Mouse (Mus musculus) liver, embryonic 18 days (tissue): ENCODE measurements around the gene Slc25a23. TPM values are rescaled to one million over a fixed set of nuclear protein-coding genes. Genes with fewer than 3 reads are reported as not detected.

Experiments used
- polyA plus RNA-seq: library from polyadenylated mRNA; depleted of rRNA; stranded (reverse); fragments of >200 nt; gene quantifications from 2 replicates; pipeline ENCODE4 v1.2.3, GENCODE M21; 2012; rRNA removed

Slc25a23 gene
- polyA plus RNA-seq, result 22.2 and 24.0 TPM in 2 replicates

GRCm38 (mm10) chr17:57059486-57059977 is at the start of gene Slc25a23:
Gene Slc25a23, minus strand, starts transcription at chr17:57059863.

DNA sequence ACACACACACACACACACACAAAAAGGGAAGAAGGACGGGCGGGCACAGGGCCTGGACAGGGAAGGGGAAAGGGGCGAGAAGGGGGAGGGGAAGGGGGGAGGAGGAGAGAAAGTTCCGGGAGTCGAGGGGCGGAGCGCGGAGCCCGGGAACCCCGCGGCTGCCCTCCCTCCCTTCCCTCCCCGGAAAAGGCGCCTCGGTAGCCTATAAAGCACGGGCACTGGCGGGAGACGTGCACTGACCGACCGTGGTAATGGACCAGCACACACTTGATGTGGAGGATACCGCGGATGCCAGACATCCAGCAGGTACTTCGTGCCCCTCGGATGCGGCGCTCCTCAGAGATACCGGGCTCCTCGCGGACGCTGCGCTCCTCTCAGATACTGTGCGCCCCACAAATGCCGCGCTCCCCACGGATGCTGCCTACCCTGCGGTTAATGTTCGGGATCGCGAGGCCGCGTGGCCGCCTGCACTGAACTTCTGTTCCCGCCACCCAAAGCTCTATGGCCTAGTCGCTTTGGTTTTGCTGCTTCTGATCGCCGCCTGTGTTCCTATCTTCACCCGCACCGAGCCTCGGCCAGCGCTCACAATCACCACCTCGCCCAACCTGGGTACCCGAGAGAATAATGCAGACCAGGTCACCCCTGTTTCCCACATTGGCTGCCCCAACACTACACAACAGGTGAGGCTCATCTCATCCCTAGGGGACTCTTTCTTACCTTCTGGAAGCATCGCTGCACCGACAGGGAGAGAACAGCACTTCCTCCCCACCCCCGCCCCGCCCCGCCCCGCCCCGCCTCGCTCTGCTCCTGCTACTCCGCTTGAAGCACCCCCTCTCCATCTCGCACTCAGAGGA is 45.7 kb upstream of the Slc25a23 start, which contains the start of gene Tnfsf9:
Gene Tnfsf9 (plus strand): TSS at position 145 of the 854 bp plus-strand sequence.

GRCm38 (mm10) chr17:57087049-57087832 is 27.6 kb upstream of the Slc25a23 start, which contains the start of gene Tubb4a:
Gene Tubb4a, minus strand, starts transcription at chr17:57087782.

GRCm38 (mm10) chr17:57078336-57078735 is 18.7 kb upstream of the Slc25a23 start, which contains the start of gene Dennd1c:
Gene Dennd1c, minus strand, starts transcription at chr17:57078514.

GRCm38 (mm10) chr17:57058891-57059485 is 675 bp downstream of the Slc25a23 start, which contains the start of gene Crb3:
Gene Crb3, plus strand, starts transcription at chr17:57059105.

GRCm38 (mm10) chr17:57041554-57041953 is 18.1 kb downstream of the Slc25a23 start, which contains the start of gene Slc25a41:
Gene Slc25a41, minus strand, starts transcription at chr17:57041654.

GRCm38 (mm10) chr17:57030931-57031660 is 28.6 kb downstream of the Slc25a23 start, which contains the start of gene Khsrp:
Gene Khsrp, minus strand, starts transcription at chr17:57031522.

GRCm38 (mm10) chr17:57011236-57012141 is 48.2 kb downstream of the Slc25a23 start, which contains the start of the genes Gtf2f1 and Gm17949:
Gene Gtf2f1, minus strand, starts transcription at chr17:57011288.
Gene Gm17949, plus strand, starts transcription at chr17:57011469.

GRCm38 (mm10) chr17:56999968-57000609 is 59.6 kb downstream of the Slc25a23 start, which contains the start of gene Pspn:
Gene Pspn, minus strand, starts transcription at chr17:57000018.

DNA sequence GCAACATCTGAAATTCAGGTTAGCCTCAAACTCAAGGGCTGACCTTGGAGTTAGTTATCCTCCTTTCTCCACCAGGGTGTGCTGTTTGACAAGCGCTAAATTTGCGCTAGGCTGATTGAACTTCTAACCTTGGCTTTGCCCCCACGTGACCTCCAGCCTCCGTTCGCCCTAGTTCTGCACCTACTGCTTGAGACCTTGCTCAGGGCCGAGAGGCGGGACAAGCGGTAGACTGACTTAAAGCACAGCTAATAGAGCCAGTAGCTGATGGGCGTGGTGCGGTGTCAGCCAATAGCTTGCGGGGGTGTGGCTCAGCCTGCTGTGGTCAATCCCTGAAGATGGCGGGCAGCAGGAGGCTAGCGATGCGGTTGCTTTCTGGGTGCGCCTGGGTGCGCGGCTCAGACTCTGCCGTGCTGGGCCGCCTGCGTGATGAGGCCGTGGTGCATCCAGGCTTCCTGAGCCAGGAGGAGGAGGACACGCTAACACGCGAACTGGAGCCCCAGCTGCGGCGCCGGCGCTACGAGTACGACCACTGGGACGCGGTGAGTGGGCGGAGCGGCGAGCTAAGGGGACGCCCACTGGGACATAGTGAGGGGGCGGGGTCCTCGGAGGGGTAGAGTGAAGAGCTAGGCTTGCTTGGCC is 62.5 kb downstream of the Slc25a23 start, which contains the start of gene Alkbh7:
Gene Alkbh7 (plus strand): TSS at position 311 of the 639 bp plus-strand sequence.

Other genes with a start within 250 kb of the Slc25a23 start
- gene Rfx2, start 228.8 kb downstream of the Slc25a23 start, polyA plus RNA-seq, result 4.3 and 5.1 TPM in 2 replicates
- not detected in 2 replicates for gene Acsbg2, start 185.4 kb downstream of the Slc25a23 start, polyA plus RNA-seq
- gene 1700061G19Rik, start 184.4 kb downstream of the Slc25a23 start, polyA plus RNA-seq, result 0.02 and 0.04 TPM in 2 replicates
- gene Mllt1, start 124.4 kb downstream of the Slc25a23 start, polyA plus RNA-seq, result 8.8 and 11.0 TPM in 2 replicates
- gene Acer1, start 77.7 kb downstream of the Slc25a23 start, polyA plus RNA-seq, result not detected in 2 replicates
- gene Clpp, start 69.6 kb downstream of the Slc25a23 start, polyA plus RNA-seq, result 62.4 and 68.4 TPM in 2 replicates
- 12.0 and 13.6 TPM in 2 replicates for gene Alkbh7, start 62.5 kb downstream of the Slc25a23 start, polyA plus RNA-seq
- gene Pspn, start 59.8 kb downstream of the Slc25a23 start, polyA plus RNA-seq, result not detected in 2 replicates
- 33.5 and 35.4 TPM in 2 replicates for gene Gtf2f1, start 48.6 kb downstream of the Slc25a23 start, polyA plus RNA-seq
- gene Gm17949, start 48.4 kb downstream of the Slc25a23 start, polyA plus RNA-seq, result not detected in 2 replicates
- 20.2 and 25.5 TPM in 2 replicates for gene Khsrp, start 28.3 kb downstream of the Slc25a23 start, polyA plus RNA-seq
- gene Slc25a41, start 18.2 kb downstream of the Slc25a23 start, polyA plus RNA-seq, result not detected in 2 replicates
- gene Crb3, start 758 bp downstream of the Slc25a23 start, polyA plus RNA-seq, result 25.8 and 30.4 TPM in 2 replicates
- 4.7 and 6.4 TPM in 2 replicates for gene Dennd1c, start 18.7 kb upstream of the Slc25a23 start, polyA plus RNA-seq
- gene Tubb4a, start 27.9 kb upstream of the Slc25a23 start, polyA plus RNA-seq, result 0.28 and 0.30 TPM in 2 replicates
- gene Tnfsf9, start 45.5 kb upstream of the Slc25a23 start, polyA plus RNA-seq, result 0.66 and 0.81 TPM in 2 replicates
- gene Cd70, start 89.9 kb upstream of the Slc25a23 start, polyA plus RNA-seq, result not detected in 2 replicates
- gene Tnfsf14, start 134.3 kb upstream of the Slc25a23 start, polyA plus RNA-seq, result 2.1 and 2.3 TPM in 2 replicates
- 1,862 and 2,152 TPM in 2 replicates for gene C3, start 168.3 kb upstream of the Slc25a23 start, polyA plus RNA-seq
- gene Gpr108, start 188.6 kb upstream of the Slc25a23 start, polyA plus RNA-seq, result 7.3 and 8.5 TPM in 2 replicates
- 10.3 and 12.0 TPM in 2 replicates for gene Trip10, start 189.6 kb upstream of the Slc25a23 start, polyA plus RNA-seq
- 10.6 and 12.6 TPM in 2 replicates for gene Vav1, start 219.2 kb upstream of the Slc25a23 start, polyA plus RNA-seq